Mouse (Mus musculus): ENCODE measurements around the gene Dhrs2. TPM values are rescaled to one million over a fixed set of nuclear protein-coding genes. Genes with fewer than 3 reads are reported as not detected.

Dhrs2 gene
- polyA plus RNA-seq (2015; fragmentation: Nextera tagmentation; extraction: Ambion mirVana), result not detected in 2 replicates

DNA sequence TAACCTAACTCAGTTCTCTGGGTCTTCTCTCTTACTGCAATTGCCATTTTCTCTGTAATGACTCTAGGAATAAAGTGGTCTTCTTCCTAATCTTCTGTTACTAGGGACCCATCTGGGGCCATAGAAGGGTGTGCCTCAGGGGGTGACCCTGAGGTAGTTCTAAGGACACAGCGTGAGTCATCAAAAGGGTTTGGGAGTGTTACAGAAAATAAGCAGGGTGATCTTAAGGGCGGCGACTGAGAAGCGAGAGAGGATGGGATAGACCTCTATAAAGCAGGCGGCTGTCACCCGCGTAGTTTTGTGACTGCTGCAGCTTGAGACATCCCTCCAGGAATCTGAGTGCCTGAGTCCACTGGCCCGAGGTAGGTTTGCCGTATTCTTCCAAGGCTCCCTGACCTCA lies at the start of gene Dhrs2:
Gene Dhrs2 (plus strand): TSS at position 301 of the 400 bp plus-strand sequence.
- no peak within 1 kb of the TSS for H3K4me2 ChIP-seq
- H3K9ac ChIP-seq, result no peak within 1 kb of the TSS
- 83% methylated on average over 9 of the region's 9 CpGs for WGBS
- no peaks in the 10 kb centered on the region for H3K27me3 ChIP-seq
- peaks cover 6% of the 10 kb centered on the region; the same call in 1 of the 2 replicates for H3K4me1 ChIP-seq
- H3K4me3 ChIP-seq, result no peak within 1 kb of the TSS
- H3K27ac ChIP-seq, result no peak within 1 kb of the TSS
- no peaks in the 10 kb centered on the region for H3K36me3 ChIP-seq (ENCODE audit: poor library complexity, severe bottlenecking)
- ATAC-seq, result no peak
- no peaks in the 10 kb centered on the region for H3K9me3 ChIP-seq (replicated peaks)

DNA sequence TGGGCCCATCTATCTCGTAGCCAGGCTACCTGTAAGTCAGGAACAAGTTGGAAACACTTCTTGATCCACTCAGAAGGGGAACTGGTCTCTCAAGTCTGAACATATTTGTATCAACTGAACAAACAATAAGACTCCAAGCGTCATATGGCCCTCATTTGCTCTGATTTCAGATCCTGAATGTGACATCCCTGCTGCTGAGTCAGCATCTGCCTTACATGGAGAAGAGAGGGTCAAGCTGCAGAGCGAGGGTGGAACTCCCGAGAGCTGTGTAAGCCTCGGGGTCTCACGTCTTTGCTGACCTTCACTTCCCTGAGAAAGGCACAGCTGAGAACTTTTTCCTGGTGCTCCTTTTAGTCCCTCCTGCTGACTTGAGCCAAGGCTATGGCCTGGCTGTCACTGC lies 47.6 kb upstream of the Dhrs2 start:
- Histone ChIP-seq H3K4me3 (no peak overlapping the region), H3K27me3 (no peaks in the 10 kb centered on the region; the same call in 1 of the 2 replicates), H3K36me3 (ENCODE audit: poor library complexity, severe bottlenecking) (no peaks in the 10 kb centered on the region), H3K27ac (no peak overlapping the region), H3K9ac (no peak overlapping the region), H3K4me1 (no peaks in the 10 kb centered on the region), H3K9me3 (replicated peaks) (no peaks in the 10 kb centered on the region), H3K4me2 (no peak overlapping the region)
- no peak for ATAC-seq
- 86% methylated on average over 6 of the region's 6 CpGs for WGBS

GRCm38 (mm10) chr14:55177274-55177673 lies 44.5 kb upstream of the Dhrs2 start:
- no peaks in the 10 kb centered on the region for H3K36me3 ChIP-seq (ENCODE audit: poor library complexity, severe bottlenecking)
- 39% methylated on average over 5 of the region's 5 CpGs for WGBS
- no peak overlapping the region for H3K4me3 ChIP-seq
- H3K9me3 ChIP-seq (replicated peaks), result no peaks in the 10 kb centered on the region
- no peak overlapping the region for H3K9ac ChIP-seq
- H3K27me3 ChIP-seq, result no peaks in the 10 kb centered on the region
- ATAC-seq, result no peak
- no peak overlapping the region for H3K4me2 ChIP-seq
- no peaks in the 10 kb centered on the region for H3K4me1 ChIP-seq
- H3K27ac ChIP-seq, result no peak overlapping the region

DNA sequence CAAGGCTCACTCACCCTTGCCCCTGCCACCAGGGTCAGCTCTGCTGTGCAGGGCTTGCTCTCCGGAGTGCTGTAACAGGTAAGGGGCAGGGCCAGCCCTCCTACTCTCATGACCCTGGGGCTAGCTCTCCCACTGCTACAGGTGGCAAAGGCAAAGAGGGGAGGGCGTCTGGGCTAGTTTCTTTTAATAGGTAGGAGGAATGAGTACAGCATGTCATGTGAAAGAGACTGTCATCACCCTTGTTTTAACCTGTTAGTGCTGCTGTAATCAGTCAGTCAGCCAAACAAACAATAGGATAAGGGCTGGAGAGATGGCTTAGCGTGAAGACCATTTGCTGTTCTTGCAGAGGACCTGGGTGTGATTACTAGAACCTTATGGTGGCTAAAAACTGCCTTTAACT lies 40.9 kb upstream of the Dhrs2 start:
- WGBS, result 56% methylated on average over 3 of the region's 3 CpGs
- Histone ChIP-seq H3K4me2 (no peak overlapping the region), H3K9me3 (replicated peaks) (no peaks in the 10 kb centered on the region), H3K9ac (no peak overlapping the region), H3K27ac (no peak overlapping the region), H3K4me1 (no peaks in the 10 kb centered on the region), H3K4me3 (no peak overlapping the region), H3K27me3 (no peaks in the 10 kb centered on the region), H3K36me3 (ENCODE audit: poor library complexity, severe bottlenecking) (no peaks in the 10 kb centered on the region)
- ATAC-seq, result no peak

- Histone ChIP-seq H3K27me3 (no peaks in the 10 kb centered on the region), H3K4me1 (no peaks in the 10 kb centered on the region), H3K4me2 (no peak overlapping the region), H3K4me3 (no peak overlapping the region), H3K9me3 (replicated peaks) (no peaks in the 10 kb centered on the region), H3K9ac (no peak overlapping the region), H3K36me3 (ENCODE audit: poor library complexity, severe bottlenecking) (no peaks in the 10 kb centered on the region), H3K27ac (no peak overlapping the region)
- WGBS, result 88% methylated on average over 3 of the region's 3 CpGs
- no peak for ATAC-seq
Observed at GRCm38 (mm10) chr14:55183231-55183630, 38.6 kb upstream of the Dhrs2 start.

DNA sequence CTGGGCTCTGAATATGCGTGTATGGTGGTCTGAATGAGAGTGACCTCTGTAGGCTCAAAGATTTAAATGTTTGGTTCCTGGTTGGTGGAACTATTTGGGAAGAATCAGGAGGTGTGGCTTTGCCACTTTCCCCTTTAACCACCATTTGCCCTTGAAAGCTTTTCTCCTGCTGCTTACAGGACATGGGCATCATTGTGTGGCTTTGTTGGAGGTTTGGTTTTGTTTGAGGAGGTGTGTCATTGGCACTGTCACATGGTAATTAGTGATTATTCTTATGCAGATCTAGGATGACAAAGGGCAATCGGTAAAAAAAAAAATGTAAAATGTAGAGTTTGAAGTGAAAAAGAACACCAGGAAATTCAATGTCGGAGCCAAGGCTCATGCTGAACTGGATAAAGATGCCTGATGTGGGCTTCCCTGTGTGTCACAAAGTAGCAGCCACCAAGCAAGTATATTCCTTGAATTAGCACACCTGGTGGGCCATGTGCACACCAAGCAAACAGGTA lies 37.1 kb upstream of the Dhrs2 start:
- H3K4me2 ChIP-seq, result no peak overlapping the region
- no peak for ATAC-seq
- H3K9ac ChIP-seq, result no peak overlapping the region
- 81% methylated on average over 3 of the region's 3 CpGs for WGBS
- H3K27me3 ChIP-seq, result no peaks in the 10 kb centered on the region
- no peaks in the 10 kb centered on the region for H3K9me3 ChIP-seq (replicated peaks)
- H3K4me1 ChIP-seq, result peaks cover 12% of the 10 kb centered on the region
- no peak overlapping the region for H3K27ac ChIP-seq
- no peaks in the 10 kb centered on the region for H3K36me3 ChIP-seq (ENCODE audit: poor library complexity, severe bottlenecking)
- H3K4me3 ChIP-seq, result no peak overlapping the region

DNA sequence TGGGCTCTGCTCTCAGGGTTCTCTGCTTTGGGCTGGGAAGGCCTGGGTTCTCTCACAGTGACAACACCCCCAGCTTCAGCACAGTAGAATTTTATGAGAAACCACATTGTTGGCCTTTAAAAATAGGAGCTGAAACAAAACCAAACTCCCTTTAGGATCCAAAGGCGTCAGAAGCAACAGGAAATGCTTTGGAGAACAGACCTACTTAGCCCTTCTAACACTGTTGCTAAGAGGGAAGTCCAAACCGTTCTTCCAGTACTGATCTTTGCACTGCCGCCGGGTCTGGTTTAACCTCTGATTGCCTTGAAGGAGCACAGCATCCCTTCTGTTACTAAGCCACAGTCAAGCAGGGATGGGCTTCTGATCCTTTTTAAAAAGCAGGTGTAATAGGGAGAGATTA lies 33.3 kb upstream of the Dhrs2 start:
- no peak overlapping the region for H3K9ac ChIP-seq
- H3K27me3 ChIP-seq, result no peaks in the 10 kb centered on the region
- 38% methylated on average over 4 of the region's 4 CpGs for WGBS
- peaks cover 17% of the 10 kb centered on the region for H3K4me1 ChIP-seq
- no peaks in the 10 kb centered on the region for H3K9me3 ChIP-seq (replicated peaks)
- H3K36me3 ChIP-seq (ENCODE audit: poor library complexity, severe bottlenecking), result no peaks in the 10 kb centered on the region
- ATAC-seq, result no peak
- no peak overlapping the region for H3K4me2 ChIP-seq
- H3K4me3 ChIP-seq, result no peak overlapping the region
- no peak overlapping the region for H3K27ac ChIP-seq

DNA sequence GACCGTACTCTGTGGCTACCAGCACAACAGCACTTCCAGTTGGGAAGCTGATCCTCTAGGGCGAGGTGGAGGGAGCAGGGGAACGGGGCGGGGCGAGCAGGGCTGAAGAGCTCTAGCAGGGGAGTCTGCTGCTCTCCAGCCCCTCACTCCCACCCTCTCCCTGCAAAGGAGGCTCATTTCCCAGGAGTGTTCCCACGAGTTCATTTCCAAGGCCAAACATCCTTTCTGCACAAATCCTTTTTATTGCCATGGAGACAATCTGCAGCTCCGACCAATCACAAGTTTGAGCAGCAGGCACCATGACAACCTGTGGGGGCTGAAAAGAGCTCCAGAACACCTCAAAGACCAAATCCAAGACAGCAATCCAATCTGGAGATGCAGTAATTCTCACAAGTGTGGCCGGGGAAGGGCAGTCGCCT lies 32.4 kb upstream of the Dhrs2 start:
- Histone ChIP-seq H3K4me1 (peaks cover 17% of the 10 kb centered on the region), H3K9ac (no peak overlapping the region), H3K27me3 (no peaks in the 10 kb centered on the region), H3K27ac (peak overlapping the region; percentile 31; the same call in 1 of the 2 replicates), H3K4me3 (no peak overlapping the region), H3K4me2 (peak overlapping the region; percentile 12; the same call in 1 of the 2 replicates), H3K36me3 (ENCODE audit: poor library complexity, severe bottlenecking) (no peaks in the 10 kb centered on the region), H3K9me3 (replicated peaks) (no peaks in the 10 kb centered on the region)
- ATAC-seq, result peak; percentile 78
- 11% methylated on average over 9 of the region's 9 CpGs for WGBS

DNA sequence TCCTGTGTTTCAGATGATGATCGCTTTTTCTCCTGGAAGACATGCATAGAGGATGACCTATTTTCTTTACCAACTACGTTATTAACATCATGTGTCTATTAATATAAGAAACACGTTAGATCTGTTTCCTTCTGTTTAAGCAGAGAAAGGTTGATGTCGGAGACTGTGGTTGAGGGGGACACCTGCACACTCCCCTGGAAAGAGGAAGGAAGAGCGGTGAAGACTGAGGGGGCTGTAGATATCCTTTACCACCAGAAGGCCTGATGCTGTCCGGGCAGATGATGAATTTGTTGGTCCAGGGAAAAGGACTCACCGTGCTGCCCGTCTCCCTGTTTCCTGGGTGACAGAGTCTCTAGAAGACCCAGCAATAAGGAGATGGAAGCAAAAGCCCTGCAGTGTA lies 28.5 kb upstream of the Dhrs2 start:
- no peak overlapping the region for H3K9ac ChIP-seq
- H3K4me2 ChIP-seq, result no peak overlapping the region
- WGBS, result 95% methylated on average over 8 of the region's 8 CpGs
- ATAC-seq, result no peak
- H3K36me3 ChIP-seq (ENCODE audit: poor library complexity, severe bottlenecking), result no peaks in the 10 kb centered on the region
- no peak overlapping the region for H3K27ac ChIP-seq
- H3K4me1 ChIP-seq, result peaks cover 17% of the 10 kb centered on the region
- no peaks in the 10 kb centered on the region for H3K9me3 ChIP-seq (replicated peaks)
- no peaks in the 10 kb centered on the region for H3K27me3 ChIP-seq
- H3K4me3 ChIP-seq, result no peak overlapping the region

DNA sequence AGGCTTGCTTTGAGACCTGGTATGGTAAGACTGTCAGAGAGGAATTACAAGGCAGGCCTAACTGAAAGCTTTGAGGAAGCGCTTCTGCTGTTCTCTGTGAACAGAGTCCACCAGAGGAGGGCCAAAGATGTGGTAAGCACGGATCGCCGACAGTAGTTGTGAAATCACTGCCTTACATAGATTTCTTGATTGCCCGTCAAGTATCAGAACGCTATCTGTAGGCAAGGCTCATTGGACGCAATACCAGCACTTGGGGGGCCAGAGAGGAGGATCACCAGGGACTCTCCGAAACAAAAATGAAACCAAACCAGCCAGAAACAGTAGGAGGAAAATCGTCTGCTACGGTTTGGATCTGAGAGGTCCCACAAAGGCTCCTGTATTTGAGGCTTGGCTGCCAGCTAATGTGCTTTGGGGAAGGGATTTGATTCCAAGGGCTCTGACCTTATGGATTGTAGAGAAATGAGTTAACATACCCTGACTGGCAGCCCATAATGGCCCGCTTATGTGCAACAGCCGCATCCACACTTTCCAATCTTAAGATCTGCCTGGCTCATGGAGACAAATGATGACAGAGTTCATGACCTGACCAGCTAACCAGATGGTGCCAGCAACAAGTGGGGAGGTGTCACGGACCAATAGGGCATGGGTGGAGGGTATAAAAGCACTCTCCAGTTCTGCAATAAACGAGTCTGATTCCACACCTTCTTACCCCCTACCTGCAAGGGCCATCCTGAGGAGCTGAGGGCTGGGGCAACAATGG lies 27.8 kb upstream of the Dhrs2 start:
- ATAC-seq, result no peak
- no peaks in the 10 kb centered on the region for H3K27me3 ChIP-seq
- H3K9ac ChIP-seq, result no peak overlapping the region
- H3K4me2 ChIP-seq, result no peak overlapping the region
- no peak overlapping the region for H3K27ac ChIP-seq
- H3K9me3 ChIP-seq (replicated peaks), result no peaks in the 10 kb centered on the region
- 79% methylated on average over 14 of the region's 14 CpGs for WGBS
- no peak overlapping the region for H3K4me3 ChIP-seq
- no peaks in the 10 kb centered on the region for H3K36me3 ChIP-seq (ENCODE audit: poor library complexity, severe bottlenecking)
- H3K4me1 ChIP-seq, result peaks cover 11% of the 10 kb centered on the region

DNA sequence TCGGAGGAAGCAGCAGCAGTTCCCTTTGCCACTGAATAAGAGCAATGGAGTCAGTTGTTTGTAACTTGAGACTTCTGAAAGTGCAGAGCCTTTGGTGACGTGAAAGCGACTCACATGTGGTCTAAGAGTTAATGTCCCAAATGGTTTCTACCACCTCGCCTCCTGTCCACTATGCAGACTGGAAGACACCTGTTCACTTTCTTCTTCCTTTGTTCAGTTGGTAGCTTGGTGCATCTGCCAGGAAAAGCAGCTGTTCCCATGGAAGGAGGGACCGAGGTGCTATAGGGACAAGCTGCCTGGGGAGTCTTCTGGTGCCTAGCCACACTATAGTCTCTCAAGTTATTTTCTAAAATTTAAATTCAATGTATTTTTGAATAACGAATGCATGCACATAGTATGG lies 27.0 kb upstream of the Dhrs2 start:
- Histone ChIP-seq H3K27me3 (no peaks in the 10 kb centered on the region), H3K27ac (no peak overlapping the region), H3K4me2 (no peak overlapping the region), H3K4me3 (no peak overlapping the region), H3K4me1 (peaks cover 4% of the 10 kb centered on the region), H3K9me3 (replicated peaks) (no peaks in the 10 kb centered on the region), H3K36me3 (ENCODE audit: poor library complexity, severe bottlenecking) (no peaks in the 10 kb centered on the region), H3K9ac (no peak overlapping the region)
- ATAC-seq, result no peak
- 57% methylated on average over 6 of the region's 6 CpGs for WGBS

DNA sequence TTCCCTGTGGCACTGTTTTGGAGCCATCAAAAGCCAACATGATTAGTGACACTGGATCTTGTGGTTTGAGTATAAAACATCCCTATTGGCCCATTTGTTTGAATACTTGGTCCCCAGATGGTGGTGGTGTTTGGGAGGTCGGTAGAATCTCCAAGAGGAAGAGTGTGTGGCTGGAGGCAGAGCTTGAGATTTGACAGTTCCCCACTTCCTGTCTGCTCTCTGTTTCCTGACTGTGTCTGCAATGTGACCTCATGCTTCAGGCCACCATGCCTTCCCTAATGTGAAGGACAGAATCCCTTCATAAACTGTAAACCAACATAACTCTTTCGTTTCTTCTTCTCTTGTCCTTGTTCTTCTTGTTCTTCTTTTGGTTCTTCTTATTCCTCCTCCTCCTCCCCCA lies 24.7 kb upstream of the Dhrs2 start:
- Histone ChIP-seq H3K36me3 (ENCODE audit: poor library complexity, severe bottlenecking) (no peaks in the 10 kb centered on the region), H3K9ac (no peak overlapping the region), H3K27me3 (no peaks in the 10 kb centered on the region), H3K4me3 (no peak overlapping the region), H3K9me3 (replicated peaks) (no peaks in the 10 kb centered on the region), H3K4me2 (no peak overlapping the region), H3K4me1 (no peaks in the 10 kb centered on the region), H3K27ac (no peak overlapping the region)
- 66% methylated on average over 2 of the region's 2 CpGs for WGBS
- no peak for ATAC-seq

DNA sequence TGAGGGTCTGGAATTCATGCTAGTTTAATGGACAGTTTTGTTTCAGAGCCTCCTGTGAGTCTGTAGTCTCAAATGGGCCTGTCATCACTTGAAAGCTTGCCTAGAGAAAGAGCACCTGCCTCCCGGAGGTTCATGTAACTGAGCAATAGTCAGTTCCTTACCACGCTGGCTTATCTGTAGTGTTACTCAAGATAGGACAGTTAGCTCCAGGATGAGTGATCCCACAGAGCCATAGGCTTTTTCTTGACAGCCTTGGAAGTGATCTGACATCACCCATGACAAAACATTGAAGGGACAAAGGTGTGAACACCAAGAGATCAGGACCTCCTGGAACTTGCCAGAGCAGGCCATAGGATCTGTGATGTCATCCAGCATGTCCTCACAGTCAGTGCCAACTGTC lies 23.6 kb upstream of the Dhrs2 start:
- Histone ChIP-seq H3K36me3 (ENCODE audit: poor library complexity, severe bottlenecking) (no peaks in the 10 kb centered on the region), H3K9ac (no peak overlapping the region), H3K27ac (no peak overlapping the region), H3K4me1 (no peaks in the 10 kb centered on the region), H3K4me2 (no peak overlapping the region), H3K27me3 (no peaks in the 10 kb centered on the region), H3K9me3 (replicated peaks) (no peaks in the 10 kb centered on the region), H3K4me3 (no peak overlapping the region)
- ATAC-seq, result no peak
- 98% methylated on average over 2 of the region's 2 CpGs for WGBS
